Mouse (Mus musculus): ENCODE data around the gene Ago4.

- TF ChIP-seq CTCF (IDR thresholded peaks at IDR 0.05; ENCODE audit: control insufficient read depth, insufficient read depth, insufficient replicate concordance, low read depth, low read length) (no peak), POLR2A (IDR thresholded peaks at IDR 0.05; ENCODE audit: control insufficient read depth, low read depth, low read length) (no peak)
Measured at GRCm38 (mm10) chr4:126508110-126508899, 25.0 kb downstream of the Ago4 start.

Data from testis, adult 2 months (tissue).